Mouse (Mus musculus): Measurements from ENCODE around the gene Adam12.

GRCm38 (mm10) chr7:134009157-134009556, 222.8 kb downstream of the Adam12 start:
- TF ChIP-seq CTCF (IDR thresholded peaks at IDR 0.05; ENCODE audit: control insufficient read depth, insufficient read depth, low read length): no peak
- TF ChIP-seq POLR2A (IDR thresholded peaks at IDR 0.05; ENCODE audit: borderline replicate concordance, control insufficient read depth, low read depth, low read length): no peak

Measured in bone marrow, adult 2 months (tissue).